ENCODE assay signal across 13 mouse cellular contexts in genomic region chr11:6598191-6598889, GRCm38 (mm10). TPM values are rescaled to one million over a fixed set of nuclear protein-coding genes. Genes with fewer than 3 reads are reported as not detected.
DNase-seq lines count a peak whose midpoint lies in the region; ATAC-seq lines count a peak whose summit lies in the region.
"Had no signal": no experiment of that assay in that cellular context is flagged by ENCODE, and none has a peak within 500 bp of the region (broad histone marks: within the 10 kb centered on the region; RNA-seq: fewer than 3 reads in every experiment).

No protein-coding gene starts in this region.

- no peak for ATAC-seq in liver, embryonic 15.5 days (ENCODE audit: insufficient read depth)
- ATAC-seq in erythroid progenitor cell, adult 5-6 weeks (replicated peaks; ENCODE audit: low FRiP score, poor library complexity, severe bottlenecking), result no peak

- peaks cover 16% of the 10 kb centered on the region for H3K27me3 ChIP-seq in liver, embryonic 15.5 days
- H3K27me3 ChIP-seq: CH12.LX had no signal

- WGBS in liver, embryonic 15.5 days (ENCODE audit: insufficient replicate concordance), result 71% methylated on average over 19 of the region's 19 CpGs

- H3K9me3 ChIP-seq in liver, embryonic 15.5 days (replicated peaks), result no peaks in the 10 kb centered on the region

- peaks cover 51% of the 10 kb centered on the region for H3K36me3 ChIP-seq in liver, embryonic 15.5 days (replicated peaks)

- H3K27ac ChIP-seq in liver, embryonic 15.5 days (replicated peaks), result peak overlapping the region; percentile 88; the same call in 1 of the 2 replicates

- intact Hi-C loops in heart, postnatal 25 days (cut with DNase I), result no loop called here
- intact Hi-C loops in gastrocnemius, postnatal 36 days (cut with DNase I), result no loop called here

- H3K4me3 ChIP-seq in liver, embryonic 15.5 days (replicated peaks), result peak overlapping the region; percentile 45
- H3K4me3 ChIP-seq: myocyte had no signal

- peak overlapping the region; percentile 57 for H3K4me2 ChIP-seq in liver, embryonic 15.5 days

- H3K4me1 ChIP-seq in liver, embryonic 15.5 days (replicated peaks), result peaks cover 80% of the 10 kb centered on the region

- peak overlapping the region; percentile 30; the same call in 1 of the 2 replicates for H3K9ac ChIP-seq in liver, embryonic 15.5 days

- peak; percentile 90 for DNase-seq in heart, adult 11 months
- no peak for DNase-seq in heart, postnatal 25 days (ENCODE audit: low spot score)
- DNase-seq in right cerebral cortex, postnatal 4 days, result peak; percentile 30
- no peak for DNase-seq in right cerebral cortex, adult 18-20 months
- DNase-seq in testis, postnatal 10 days (ENCODE audit: low spot score), result no peak
- no peak for DNase-seq in gastrocnemius, postnatal 36 days
- DNase-seq: adrenal gland, postnatal 36 days had no signal

RNA-seq across cellular contexts. Expression of gene Nacad, which starts 7.5 kb away (rescaled TPM):
- 1 to 10 TPM in 1 of 2 experiments, under 1 TPM in 1; 0.49 to 1.1 TPM for total RNA-seq in heart, postnatal 25 days (2021)
- polyA plus RNA-seq in liver, embryonic 15.5 days (2015; fragmentation: Nextera tagmentation; extraction: Ambion mirVana), result 5.2 and 5.3 TPM in 2 replicates
- not detected in 2 replicates for total RNA-seq in erythroid progenitor cell, adult 5-6 weeks (2015; ENCODE audit: low replicate concordance)
- total RNA-seq in erythroid progenitor cell, adult 5-6 weeks (2017; ENCODE audit: low replicate concordance), result 0.98 and 2.7 TPM in 2 replicates
- total RNA-seq in gastrocnemius, postnatal 36 days (2021), result under 1 TPM; 0.20 to 0.42 TPM

RNA-seq across cellular contexts. Expression of gene Tbrg4, which starts 27.5 kb away (rescaled TPM):
- 100 to 1,000 TPM in 1 of 2 experiments, 10 to 100 TPM in 1; 98.2 to 109 TPM for total RNA-seq in heart, postnatal 25 days (2021)
- polyA plus RNA-seq in liver, embryonic 15.5 days (2015; fragmentation: Nextera tagmentation; extraction: Ambion mirVana), result 31.0 and 33.3 TPM in 2 replicates
- total RNA-seq in erythroid progenitor cell, adult 5-6 weeks (2015; ENCODE audit: low replicate concordance), result 10.1 and 21.8 TPM in 2 replicates
- 3.1 and 9.2 TPM in 2 replicates for total RNA-seq in erythroid progenitor cell, adult 5-6 weeks (2017; ENCODE audit: low replicate concordance)
- 10 to 100 TPM; 66.8 to 71.7 TPM for total RNA-seq in gastrocnemius, postnatal 36 days (2021)

RNA-seq across cellular contexts. Expression of gene Wap, which starts 40.1 kb away (rescaled TPM):
- total RNA-seq in heart, postnatal 25 days (2021), result not detected
- polyA plus RNA-seq in liver, embryonic 15.5 days (2015; fragmentation: Nextera tagmentation; extraction: Ambion mirVana), result not detected in 2 replicates
- not detected in 2 replicates for total RNA-seq in erythroid progenitor cell, adult 5-6 weeks (2015; ENCODE audit: low replicate concordance)
- not detected in 2 replicates for total RNA-seq in erythroid progenitor cell, adult 5-6 weeks (2017; ENCODE audit: low replicate concordance)
- not detected for total RNA-seq in gastrocnemius, postnatal 36 days (2021)
- total RNA-seq: adrenal gland, postnatal 36 days; CH12.LX; left cerebral cortex, postnatal 25 days had no signal
- polyA plus RNA-seq: embryonic facial prominence, embryonic 14.5 days; myocyte had no signal

RNA-seq across cellular contexts. Expression of gene Ccm2, which starts 51.7 kb away (rescaled TPM):
- 10 to 100 TPM; 23.9 to 24.3 TPM for total RNA-seq in heart, postnatal 25 days (2021)
- polyA plus RNA-seq in liver, embryonic 15.5 days (2015; fragmentation: Nextera tagmentation; extraction: Ambion mirVana), result 40.1 and 43.9 TPM in 2 replicates
- 18.7 and 30.6 TPM in 2 replicates for total RNA-seq in erythroid progenitor cell, adult 5-6 weeks (2015; ENCODE audit: low replicate concordance)
- 9.8 and 31.8 TPM in 2 replicates for total RNA-seq in erythroid progenitor cell, adult 5-6 weeks (2017; ENCODE audit: low replicate concordance)
- 10 to 100 TPM; 24.4 to 26.6 TPM for total RNA-seq in gastrocnemius, postnatal 36 days (2021)

RNA-seq across cellular contexts. Expression of gene Ramp3, which starts 60.0 kb away (rescaled TPM):
- 1 to 10 TPM; 5.8 to 7.0 TPM for total RNA-seq in heart, postnatal 25 days (2021)
- 0.09 and 0.13 TPM in 2 replicates for polyA plus RNA-seq in liver, embryonic 15.5 days (2015; fragmentation: Nextera tagmentation; extraction: Ambion mirVana)
- 2.5 TPM in 1 of 2 replicates, not detected in the other for total RNA-seq in erythroid progenitor cell, adult 5-6 weeks (2015; ENCODE audit: low replicate concordance)
- not detected in 2 replicates for total RNA-seq in erythroid progenitor cell, adult 5-6 weeks (2017; ENCODE audit: low replicate concordance)
- total RNA-seq in gastrocnemius, postnatal 36 days (2021), result under 1 TPM in 1 of 2 experiments, not detected in 1; 0.81 TPM

Comparison
In these comparisons a context has a peak if more than half of its experiments do, and no peak if none do; other contexts are left out.
1. DNase-seq: peak in heart, adult 11 months (single experiment) and right cerebral cortex, postnatal 4 days (single experiment); none in heart, postnatal 25 days (single experiment), right cerebral cortex, adult 18-20 months (single experiment), testis, postnatal 10 days (single experiment) and gastrocnemius, postnatal 36 days (0 of 2).